Mouse (Mus musculus): ENCODE results near the gene Socs7.

The Socs7 gene

DNA sequence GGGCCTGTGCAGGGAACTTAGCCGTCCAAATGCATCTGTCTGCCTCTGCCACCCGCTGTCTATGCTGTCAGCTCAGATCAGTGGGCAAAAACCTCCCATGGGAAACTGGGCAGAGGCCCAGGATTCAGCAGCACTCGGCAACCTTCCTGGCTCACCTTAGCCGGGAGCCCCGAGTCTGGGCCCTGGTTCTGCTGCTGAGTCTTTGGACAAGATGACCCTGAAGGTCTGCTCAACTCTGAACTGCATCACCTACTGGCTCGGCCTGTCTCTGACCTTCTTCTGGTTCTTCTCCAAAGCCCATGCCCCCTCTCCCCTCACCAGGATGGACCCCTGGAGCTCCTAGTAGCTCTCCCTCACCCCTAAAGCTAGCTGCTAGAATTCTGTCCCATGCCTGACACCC is 83.2 kb downstream of the Socs7 start:
- DNase-seq (ENCODE audit: low spot score) = no peak

DNA sequence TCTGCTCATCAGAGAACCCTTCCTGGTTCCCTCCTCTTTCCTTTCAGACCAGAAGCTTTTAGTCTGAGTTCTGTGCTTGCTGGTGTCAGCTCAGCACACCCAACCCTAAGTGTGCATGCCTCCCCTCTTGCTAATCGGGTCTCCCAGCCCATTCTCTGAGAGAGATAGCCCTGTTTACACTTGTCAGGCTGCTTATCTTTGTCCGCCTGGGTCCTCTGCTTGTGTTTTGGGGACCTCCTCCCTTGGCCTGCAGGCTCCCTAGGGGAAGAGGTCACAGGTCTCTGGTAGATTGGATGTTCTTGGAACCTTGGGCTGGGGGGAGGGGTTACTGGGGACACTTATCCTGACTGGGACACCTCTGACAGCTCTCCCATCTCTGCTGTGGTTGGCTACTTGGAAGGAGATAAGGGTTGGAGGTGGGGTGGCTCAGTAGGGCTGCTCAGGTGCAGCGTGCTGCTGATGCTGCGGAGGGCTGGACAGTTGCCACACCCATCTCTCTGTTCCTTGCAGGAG is 83.7 kb downstream of the Socs7 start:
- DNase-seq (ENCODE audit: low spot score) = no peak

DNA sequence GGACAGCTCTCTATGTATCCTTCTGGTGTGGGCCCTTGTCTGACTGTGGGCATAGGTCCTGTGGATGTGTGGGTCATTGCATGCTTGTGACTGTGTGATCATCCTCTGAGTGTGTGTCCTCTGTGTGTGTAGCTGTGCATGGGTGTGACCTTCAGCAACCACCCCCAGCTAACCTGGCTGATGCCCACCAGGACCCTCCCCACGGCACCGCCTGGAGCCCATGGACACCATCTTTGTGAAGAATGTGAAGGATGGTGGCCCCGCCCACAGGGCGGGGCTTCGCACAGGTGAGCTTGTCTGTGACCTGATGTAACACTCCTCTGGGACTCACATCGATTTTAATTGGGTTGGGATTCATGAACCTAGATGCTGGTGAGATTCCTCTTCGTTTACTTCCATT is 85.6 kb downstream of the Socs7 start:
- no peak for DNase-seq (ENCODE audit: low spot score)
